Mouse (Mus musculus): ENCODE measurements at regions not wholly inside any gene's neighbourhood (a gene's known extent, or its start where the extent isn't known, plus 50 kb on each side); places are given as distances from the start of the nearest gene placed in this dataset.

DNA sequence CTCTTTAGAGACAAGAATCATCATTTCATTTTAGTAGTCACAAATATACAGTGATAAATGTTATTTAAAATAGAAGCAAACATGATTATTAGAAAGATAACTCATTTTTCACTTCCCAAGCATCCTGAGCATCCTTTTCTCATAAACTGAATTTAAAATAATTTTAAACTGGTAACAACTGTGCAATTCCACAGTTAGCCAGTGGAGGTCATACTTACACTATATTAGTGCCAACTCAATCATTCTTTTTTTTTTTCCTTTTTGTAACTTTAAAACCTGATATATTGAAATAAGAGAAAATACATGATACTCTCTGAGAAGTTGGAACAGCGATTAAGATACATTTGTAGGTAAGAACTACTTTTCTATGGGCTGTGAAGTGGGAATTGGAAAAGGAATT, 113.2 kb upstream of the Gm17509 start:
- peaks cover 28% of the 10 kb centered on the region for H3K27me3 ChIP-seq
- ChIA-PET CTCF (interaction anchor here (0.6 to 0.7 kb wide), 2 partner anchors 9 to 893 kb away, joined by 3 read pairs; no protein-coding TSS in a partner anchor), POLR2A (no interaction called here)
- DNase-seq (ENCODE audit: low read depth, low spot score) (no peak), ATAC-seq (no peak)
- TF ChIP-seq CTCF (IDR thresholded peaks at IDR 0.05): peak; percentile 36
- in situ Hi-C loops (cut with MboI; ENCODE audit: low pct_unique_long_range_greater_than_20kb): loop anchor here (5.0 to 25.0 kb wide), 3 partner anchors 453 to 1011 kb away; no protein-coding TSS in a partner anchor

DNA sequence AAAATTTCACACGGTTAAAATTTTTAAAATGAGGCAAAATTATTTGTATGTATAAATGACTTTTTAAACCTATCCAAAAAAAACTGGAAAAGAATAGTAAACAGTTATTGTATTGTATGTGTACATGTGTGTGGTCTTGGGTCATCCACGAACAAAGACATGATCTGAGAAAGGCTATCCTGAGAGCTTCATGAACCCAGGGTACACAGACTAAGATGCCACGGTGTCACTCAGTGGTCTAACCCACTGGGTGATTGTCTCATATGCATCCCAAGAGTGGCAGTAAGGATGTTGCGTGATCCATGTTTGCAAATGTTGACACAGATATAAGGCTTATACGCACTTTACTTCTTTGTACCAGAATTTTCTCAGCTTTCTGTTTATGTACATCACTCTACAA, 113.7 kb upstream of the Gm17509 start:
- POLR2A ChIA-PET: no interaction called here
- peaks cover 25% of the 10 kb centered on the region for H3K27me3 ChIP-seq
- in situ Hi-C loops (cut with MboI; ENCODE audit: low pct_unique_long_range_greater_than_20kb): loop anchor here (5.0 to 25.0 kb wide), 3 partner anchors 453 to 1010 kb away; no protein-coding TSS in a partner anchor
- DNase-seq (ENCODE audit: low read depth, low spot score) (no peak), ATAC-seq (no peak)
- TF ChIP-seq CTCF (IDR thresholded peaks at IDR 0.05): no peak
- CTCF ChIA-PET: interaction anchor here (0.7 kb wide), 1 partner anchor 9 kb away, joined by 3 read pairs; no protein-coding TSS in a partner anchor

DNA sequence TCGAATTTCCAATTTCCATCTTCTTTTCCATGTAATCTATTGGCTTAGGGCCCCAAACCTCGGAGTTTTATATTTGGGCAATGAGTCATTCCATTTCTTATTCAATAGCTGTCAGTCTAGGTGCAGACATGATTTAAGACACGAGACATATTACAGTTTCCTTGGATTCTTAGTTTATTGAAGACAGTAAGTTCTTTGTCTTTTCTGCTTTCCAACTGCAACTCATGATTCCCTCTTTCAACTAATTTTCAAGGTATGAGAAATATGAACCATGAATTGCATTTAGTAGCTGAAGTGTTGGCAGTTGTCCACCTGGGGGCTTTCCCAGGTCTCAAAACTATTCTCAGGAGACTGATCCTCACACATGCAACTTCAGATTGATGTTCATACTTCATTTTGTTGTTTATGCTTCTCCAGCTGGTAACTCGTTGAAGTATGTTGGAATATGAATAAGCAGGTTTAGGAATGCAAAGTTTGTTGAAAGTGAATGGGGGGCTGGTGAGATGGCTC, 160.3 kb upstream of the Gm17509 start:
- no peaks in the 10 kb centered on the region for H3K27me3 ChIP-seq
- in situ Hi-C loops (cut with MboI; ENCODE audit: low pct_unique_long_range_greater_than_20kb): no loop called here
- ATAC-seq (no peak), DNase-seq (ENCODE audit: low read depth, low spot score) (no peak)
- ChIA-PET CTCF (no interaction called here), POLR2A (no interaction called here)
- no peak for TF ChIP-seq CTCF (IDR thresholded peaks at IDR 0.05)

DNA sequence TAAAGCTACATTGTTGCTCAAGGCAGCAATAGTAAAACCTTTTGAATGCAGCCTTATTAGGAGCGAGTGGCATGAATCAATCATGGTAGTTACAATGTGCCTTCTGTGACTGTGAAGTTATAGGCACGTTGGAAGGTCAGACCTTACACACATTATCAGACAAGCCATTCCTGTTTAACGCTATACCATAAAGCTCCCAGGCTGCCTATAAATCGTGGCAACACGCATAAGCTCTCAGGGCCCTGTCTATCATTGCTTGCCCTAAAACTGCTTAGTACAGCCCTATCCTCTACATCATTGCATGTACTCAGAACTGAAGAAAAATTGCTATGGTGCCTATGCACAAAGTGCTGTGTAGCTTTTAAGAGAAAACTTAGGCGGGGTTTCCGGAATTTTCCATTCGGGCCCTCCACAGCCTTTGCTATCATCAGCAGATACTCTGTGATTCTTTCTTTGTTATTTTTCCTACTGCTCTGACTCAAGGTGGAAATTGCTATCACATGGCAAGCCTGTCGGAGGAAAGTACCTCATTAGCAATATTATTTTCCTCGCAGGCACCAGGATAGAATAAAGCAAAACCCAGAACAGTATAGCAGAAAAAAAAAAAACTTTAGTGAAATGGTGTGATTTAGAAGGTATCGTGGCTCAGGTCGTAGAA, 162.7 kb upstream of the Gm17509 start:
- POLR2A ChIA-PET: no interaction called here
- ATAC-seq (no peak), DNase-seq (ENCODE audit: low read depth, low spot score) (no peak)
- no peaks in the 10 kb centered on the region for H3K27me3 ChIP-seq
- in situ Hi-C loops (cut with MboI; ENCODE audit: low pct_unique_long_range_greater_than_20kb): no loop called here
- TF ChIP-seq CTCF (IDR thresholded peaks at IDR 0.05): no peak
- CTCF ChIA-PET: interaction anchor here (0.7 kb wide), 1 partner anchor 52 kb away, joined by 3 read pairs; no protein-coding TSS in a partner anchor

DNA sequence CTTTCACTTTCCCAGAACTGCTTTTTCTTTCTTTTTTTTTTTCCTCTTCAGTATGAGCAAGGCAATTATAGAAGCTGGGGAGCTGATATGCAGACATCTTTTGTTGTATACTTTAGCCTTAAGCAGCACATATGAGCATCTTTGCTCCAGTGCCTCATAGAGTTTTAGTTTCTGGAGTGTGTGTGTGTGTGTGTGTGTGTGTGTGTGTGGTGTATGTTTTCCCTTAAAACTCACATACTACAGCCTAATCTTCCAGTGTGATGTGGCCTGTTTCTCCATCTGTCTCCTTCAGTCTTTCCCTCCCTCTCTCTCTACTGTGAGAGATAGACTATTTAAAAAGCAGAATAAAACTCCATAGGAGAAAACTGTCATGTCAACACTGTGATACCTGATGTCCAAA, 169.4 kb upstream of the Gm17509 start:
- ATAC-seq: no peak
- TF ChIP-seq CTCF (IDR thresholded peaks at IDR 0.05): no peak
- in situ Hi-C loops (cut with MboI; ENCODE audit: low pct_unique_long_range_greater_than_20kb): no loop called here
- CTCF ChIA-PET: no interaction called here
- H3K27me3 ChIP-seq: no peaks in the 10 kb centered on the region
- POLR2A ChIA-PET: no interaction called here
- DNase-seq (ENCODE audit: low read depth, low spot score): no peak

DNA sequence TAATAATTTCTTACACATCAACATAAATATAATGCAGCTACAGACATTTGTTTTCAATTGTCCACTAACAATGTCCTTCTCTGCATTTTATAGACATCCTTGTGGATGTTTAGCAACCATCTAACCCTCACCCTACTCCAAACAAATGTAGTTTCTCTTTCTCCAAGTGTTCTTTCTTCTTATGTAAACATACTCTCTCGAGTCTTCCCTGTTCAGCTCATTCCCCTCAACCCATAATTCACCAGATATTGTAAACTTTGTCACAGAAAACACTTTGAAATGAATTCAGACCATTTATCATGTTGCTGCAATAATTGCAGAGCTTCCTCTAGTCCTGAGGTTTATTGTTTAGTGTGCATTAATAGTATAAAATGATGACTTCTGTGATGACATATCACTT, 172.6 kb upstream of the Gm17509 start:
- in situ Hi-C loops (cut with MboI; ENCODE audit: low pct_unique_long_range_greater_than_20kb): no loop called here
- CTCF ChIA-PET: no interaction called here
- no peaks in the 10 kb centered on the region for H3K27me3 ChIP-seq
- ATAC-seq (no peak), DNase-seq (ENCODE audit: low read depth, low spot score) (no peak)
- POLR2A ChIA-PET: no interaction called here
- TF ChIP-seq CTCF (IDR thresholded peaks at IDR 0.05): no peak

DNA sequence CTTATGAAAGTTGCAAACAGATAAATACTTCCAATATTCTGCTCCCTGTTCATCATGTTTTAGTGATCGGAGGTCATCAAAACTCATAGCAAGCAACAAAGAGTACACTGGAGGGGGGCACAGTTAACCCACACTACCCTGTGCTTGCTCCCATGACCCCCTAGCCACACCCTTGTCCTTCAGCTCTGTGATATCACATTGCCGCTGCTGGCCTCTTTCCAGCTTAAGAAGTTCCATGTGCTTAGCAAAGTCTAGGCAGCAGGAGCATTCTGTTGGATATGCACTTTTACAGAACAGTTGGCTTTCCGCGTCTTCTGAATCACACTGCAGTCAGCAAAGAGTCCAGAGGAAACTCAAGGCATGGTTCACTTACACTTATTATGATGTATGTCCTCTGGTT, 180.4 kb upstream of the Gm17509 start:
- in situ Hi-C loops (cut with MboI; ENCODE audit: low pct_unique_long_range_greater_than_20kb): no loop called here
- ATAC-seq (no peak), DNase-seq (ENCODE audit: low read depth, low spot score) (no peak)
- no peaks in the 10 kb centered on the region for H3K27me3 ChIP-seq
- ChIA-PET CTCF (no interaction called here), POLR2A (no interaction called here)
- TF ChIP-seq CTCF (IDR thresholded peaks at IDR 0.05): no peak

DNA sequence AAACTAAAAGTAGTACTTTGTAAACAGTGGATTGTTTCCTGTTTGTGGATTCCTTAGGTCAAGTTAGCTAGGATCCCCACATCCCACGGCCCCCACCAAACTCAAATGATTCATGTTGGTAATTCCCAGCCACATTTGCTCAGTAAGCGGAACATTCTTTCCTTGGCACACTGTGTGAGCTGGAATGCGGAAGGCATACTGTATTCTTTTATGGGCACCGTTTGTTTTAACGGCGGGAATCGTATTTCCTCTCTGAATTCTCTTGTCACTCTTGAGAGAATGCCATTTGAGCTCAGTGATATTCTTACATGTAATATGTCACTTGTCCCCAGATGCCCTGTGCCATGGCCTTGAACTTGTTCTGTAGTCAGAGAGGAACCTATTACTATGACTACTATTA, 189.1 kb upstream of the Gm17509 start:
- no peaks in the 10 kb centered on the region for H3K27me3 ChIP-seq
- in situ Hi-C loops (cut with MboI; ENCODE audit: low pct_unique_long_range_greater_than_20kb): no loop called here
- TF ChIP-seq CTCF (IDR thresholded peaks at IDR 0.05): no peak
- ATAC-seq: peak; percentile 98
- CTCF ChIA-PET: no interaction called here
- POLR2A ChIA-PET: no interaction called here
- DNase-seq (ENCODE audit: low read depth, low spot score): peak; percentile 57

DNA sequence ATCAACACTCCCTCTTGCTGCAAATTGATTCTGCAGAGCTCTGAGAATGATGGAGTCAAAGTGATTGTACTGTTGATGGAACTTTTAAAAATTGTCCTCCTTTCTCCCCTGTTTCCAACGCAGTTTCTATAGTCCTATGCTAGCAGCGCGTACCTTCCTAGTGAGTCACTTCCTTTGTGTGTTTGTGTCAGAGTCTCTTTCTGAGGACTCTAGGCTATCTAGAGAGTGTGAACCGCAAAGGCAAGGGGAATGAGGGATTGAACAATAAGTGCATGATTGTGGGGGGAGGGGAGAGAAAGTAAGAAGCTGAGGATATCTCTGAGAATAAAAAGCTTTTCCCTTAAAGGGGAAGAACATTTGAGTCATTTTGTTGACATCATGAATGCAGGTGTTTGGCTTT, 188.5 kb upstream of the Hcn1 start:
- DNase-seq (ENCODE audit: low read depth, low spot score) (no peak), ATAC-seq (no peak)
- CTCF ChIA-PET: no interaction called here
- no peak for TF ChIP-seq CTCF (IDR thresholded peaks at IDR 0.05)
- POLR2A ChIA-PET: no interaction called here
- in situ Hi-C loops (cut with MboI; ENCODE audit: low pct_unique_long_range_greater_than_20kb): no loop called here
- peaks cover 7% of the 10 kb centered on the region for H3K27me3 ChIP-seq

DNA sequence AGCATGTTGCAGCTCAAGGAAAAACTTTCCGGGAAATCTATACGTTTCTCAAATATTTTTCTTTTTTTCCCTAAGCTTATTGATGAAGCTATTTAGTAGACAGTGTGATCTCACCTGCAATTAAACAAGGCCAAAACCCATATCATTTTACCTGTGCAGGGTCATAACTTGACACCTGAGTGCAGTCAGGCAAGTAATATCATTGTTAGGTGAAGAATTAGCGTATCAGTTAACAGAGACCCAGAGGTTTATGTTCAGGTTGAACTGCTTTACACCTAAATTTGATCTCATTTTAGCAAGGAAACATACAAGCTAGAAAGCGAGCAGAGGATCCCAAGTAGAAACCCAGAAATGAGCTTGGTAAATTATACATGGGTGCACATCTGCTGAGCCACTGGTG, 178.6 kb upstream of the Hcn1 start:
- in situ Hi-C loops (cut with MboI; ENCODE audit: low pct_unique_long_range_greater_than_20kb): no loop called here
- no peak for TF ChIP-seq CTCF (IDR thresholded peaks at IDR 0.05)
- CTCF ChIA-PET: interaction anchor here (0.8 kb wide), 1 partner anchor 24 kb away, joined by 3 read pairs; no protein-coding TSS in a partner anchor
- no peak for DNase-seq (ENCODE audit: low read depth, low spot score)
- H3K27me3 ChIP-seq: no peaks in the 10 kb centered on the region
- ATAC-seq: no peak
- POLR2A ChIA-PET: no interaction called here

DNA sequence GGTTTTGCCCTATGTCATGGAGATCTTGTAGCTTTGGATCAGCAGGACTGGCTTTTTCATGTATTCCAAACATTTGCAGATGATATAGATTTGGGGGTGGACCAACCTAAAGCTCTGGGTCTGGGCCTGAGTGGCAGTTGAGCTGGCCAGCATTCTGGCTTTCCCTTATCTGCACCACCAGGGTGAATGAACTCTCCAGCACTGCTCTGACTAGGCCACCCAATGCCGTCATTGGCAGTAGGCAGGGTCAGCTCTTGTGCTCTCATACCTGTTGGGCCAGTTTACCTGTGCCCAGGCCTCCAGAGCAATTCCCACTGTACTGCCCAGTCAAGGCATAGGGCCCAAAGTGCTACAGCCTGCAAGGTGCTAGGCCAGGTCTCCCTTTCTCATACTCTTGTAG, 177.1 kb upstream of the Hcn1 start:
- POLR2A ChIA-PET: interaction anchor here (0.5 kb wide), 1 partner anchor 113 kb away, joined by 3 read pairs; no protein-coding TSS in a partner anchor
- no peak for DNase-seq (ENCODE audit: low read depth, low spot score)
- no peaks in the 10 kb centered on the region for H3K27me3 ChIP-seq
- in situ Hi-C loops (cut with MboI; ENCODE audit: low pct_unique_long_range_greater_than_20kb): no loop called here
- no peak for ATAC-seq
- no peak for TF ChIP-seq CTCF (IDR thresholded peaks at IDR 0.05)
- CTCF ChIA-PET: no interaction called here

DNA sequence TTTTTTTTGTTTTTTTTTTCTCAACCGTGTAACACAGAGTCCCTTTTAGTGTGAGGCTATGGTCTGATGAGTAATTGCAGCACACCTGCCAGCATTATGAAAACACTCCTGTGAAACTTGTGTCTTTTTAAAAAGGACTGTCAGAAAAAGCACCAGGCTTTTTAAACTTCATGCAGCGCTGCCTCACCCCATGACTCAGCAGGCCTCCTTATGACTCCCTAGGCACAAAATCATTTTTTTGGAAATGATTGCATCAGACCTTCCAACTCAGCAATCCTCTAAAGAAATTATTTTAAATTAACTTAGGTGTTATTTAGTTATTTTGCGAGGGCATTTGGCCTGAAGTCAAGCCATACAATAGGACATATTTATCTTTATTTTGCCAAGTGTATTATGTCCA, 134.7 kb upstream of the Hcn1 start:
- H3K27me3 ChIP-seq: no peaks in the 10 kb centered on the region
- in situ Hi-C loops (cut with MboI; ENCODE audit: low pct_unique_long_range_greater_than_20kb): no loop called here
- POLR2A ChIA-PET: no interaction called here
- no peak for DNase-seq (ENCODE audit: low read depth, low spot score)
- no peak for TF ChIP-seq CTCF (IDR thresholded peaks at IDR 0.05)
- no peak for ATAC-seq
- CTCF ChIA-PET: no interaction called here
